Mouse (Mus musculus): ENCODE data around the gene Atg7. TPM values are rescaled to one million over a fixed set of nuclear protein-coding genes. Genes with fewer than 3 reads are reported as not detected.

Atg7 gene
- total and polyA plus RNA-seq, 2 experiments from 2014 or later, result 17.1 to 21.5 TPM

GRCm38 (mm10) chr6:114890411-114891115 lies 247.7 kb downstream of the Atg7 start:
- 39% methylated on average over 19 of the region's 19 CpGs for WGBS
- Histone ChIP-seq H3K4me2 (ENCODE audit: low read depth, low read length, poor library complexity, severe bottlenecking) (0 out of 2 replicates have a peak overlapping the region, but pooled peaks have one; percentile 20), H3K9me3 (ENCODE audit: low read length) (no peaks in the 10 kb centered on the region), H3K27me3 (ENCODE audit: insufficient read depth, low read length) (no peaks in the 10 kb centered on the region), H3K4me1 (ENCODE audit: insufficient read depth, low read length) (peaks cover 47% of the 10 kb centered on the region), H3K9ac (replicated peaks; ENCODE audit: low read length, poor library complexity, severe bottlenecking) (no peak overlapping the region), H3K27ac (ENCODE audit: low read depth, low read length) (peak overlapping the region; percentile 60), H3K36me3 (ENCODE audit: insufficient read depth, low read length) (no peaks in the 10 kb centered on the region), H3K4me3 (ENCODE audit: low read depth, low read length) (no peak overlapping the region)
- peak; percentile 93 for DNase-seq (ENCODE audit: low spot score)
- TF ChIP-seq CTCF (IDR thresholded peaks at IDR 0.05), result 0 out of 2 replicates have a peak, but pooled peaks have one; percentile 10
- ATAC-seq (ENCODE audit: low FRiP score), result peak; percentile 22; the same call in 1 of the 2 replicates

- DNase-seq (ENCODE audit: low spot score) (no peak), ATAC-seq (ENCODE audit: low FRiP score) (no peak)
- H3K27ac ChIP-seq (ENCODE audit: low read depth, low read length), result peak overlapping the region; percentile 60; the same call in 1 of the 2 replicates
- peaks cover 47% of the 10 kb centered on the region for H3K4me1 ChIP-seq (ENCODE audit: insufficient read depth, low read length)
- 85% methylated on average over 12 of the region's 12 CpGs for WGBS
- H3K4me3 ChIP-seq (ENCODE audit: low read depth, low read length), result no peak overlapping the region
- H3K36me3 ChIP-seq (ENCODE audit: insufficient read depth, low read length), result no peaks in the 10 kb centered on the region
- no peaks in the 10 kb centered on the region for H3K27me3 ChIP-seq (ENCODE audit: insufficient read depth, low read length)
- no peak overlapping the region for H3K4me2 ChIP-seq (ENCODE audit: low read depth, low read length, poor library complexity, severe bottlenecking)
- no peaks in the 10 kb centered on the region for H3K9me3 ChIP-seq (ENCODE audit: low read length)
- no peak overlapping the region for H3K9ac ChIP-seq (replicated peaks; ENCODE audit: low read length, poor library complexity, severe bottlenecking)
- no peak for TF ChIP-seq CTCF (IDR thresholded peaks at IDR 0.05)
Measured at GRCm38 (mm10) chr6:114891272-114891671, 248.4 kb downstream of the Atg7 start.

- Histone ChIP-seq H3K27ac (ENCODE audit: low read depth, low read length) (peak overlapping the region; percentile 60), H3K27me3 (ENCODE audit: insufficient read depth, low read length) (no peaks in the 10 kb centered on the region), H3K4me1 (ENCODE audit: insufficient read depth, low read length) (peaks cover 47% of the 10 kb centered on the region), H3K4me2 (ENCODE audit: low read depth, low read length, poor library complexity, severe bottlenecking) (peak overlapping the region; percentile 38; the same call in 1 of the 2 replicates), H3K9ac (replicated peaks; ENCODE audit: low read length, poor library complexity, severe bottlenecking) (no peak overlapping the region), H3K36me3 (ENCODE audit: insufficient read depth, low read length) (no peaks in the 10 kb centered on the region), H3K4me3 (ENCODE audit: low read depth, low read length) (no peak overlapping the region), H3K9me3 (ENCODE audit: low read length) (no peaks in the 10 kb centered on the region)
- no peak for DNase-seq (ENCODE audit: low spot score)
- ATAC-seq (ENCODE audit: low FRiP score), result no peak
- no peak for TF ChIP-seq CTCF (IDR thresholded peaks at IDR 0.05)
- 43% methylated on average over 12 of the region's 12 CpGs for WGBS
Measured at GRCm38 (mm10) chr6:114891771-114892170, 248.9 kb downstream of the Atg7 start.

- H3K36me3 ChIP-seq (ENCODE audit: insufficient read depth, low read length), result no peaks in the 10 kb centered on the region
- 6% methylated on average over 6 of the region's 6 CpGs for WGBS
- peak overlapping the region; percentile 60 for H3K27ac ChIP-seq (ENCODE audit: low read depth, low read length)
- no peaks in the 10 kb centered on the region for H3K9me3 ChIP-seq (ENCODE audit: low read length)
- ATAC-seq (ENCODE audit: low FRiP score) (peak; percentile 57), DNase-seq (ENCODE audit: low spot score) (peak; percentile 89)
- no peaks in the 10 kb centered on the region for H3K27me3 ChIP-seq (ENCODE audit: insufficient read depth, low read length)
- no peak for TF ChIP-seq CTCF (IDR thresholded peaks at IDR 0.05)
- peaks cover 44% of the 10 kb centered on the region for H3K4me1 ChIP-seq (ENCODE audit: insufficient read depth, low read length)
- H3K9ac ChIP-seq (replicated peaks; ENCODE audit: low read length, poor library complexity, severe bottlenecking), result no peak overlapping the region
- H3K4me2 ChIP-seq (ENCODE audit: low read depth, low read length, poor library complexity, severe bottlenecking), result peak overlapping the region; percentile 38
- no peak overlapping the region for H3K4me3 ChIP-seq (ENCODE audit: low read depth, low read length)
Measured at GRCm38 (mm10) chr6:114892363-114892762, 249.5 kb downstream of the Atg7 start.

- Histone ChIP-seq H3K4me3 (ENCODE audit: low read depth, low read length) (no peak overlapping the region), H3K9me3 (ENCODE audit: low read length) (no peaks in the 10 kb centered on the region), H3K9ac (replicated peaks; ENCODE audit: low read length, poor library complexity, severe bottlenecking) (0 out of 2 replicates have a peak overlapping the region, but pooled peaks have one; percentile 29), H3K36me3 (ENCODE audit: insufficient read depth, low read length) (no peaks in the 10 kb centered on the region), H3K4me2 (ENCODE audit: low read depth, low read length, poor library complexity, severe bottlenecking) (no peak overlapping the region), H3K27me3 (ENCODE audit: insufficient read depth, low read length) (no peaks in the 10 kb centered on the region), H3K4me1 (ENCODE audit: insufficient read depth, low read length) (peaks cover 43% of the 10 kb centered on the region), H3K27ac (ENCODE audit: low read depth, low read length) (0 out of 2 replicates have a peak overlapping the region, but pooled peaks have one; percentile 18)
- WGBS, result 60% methylated on average over 20 of the region's 20 CpGs
- DNase-seq (ENCODE audit: low spot score), result no peak
- peak; percentile 45 for TF ChIP-seq CTCF (IDR thresholded peaks at IDR 0.05)
- ATAC-seq (ENCODE audit: low FRiP score), result no peak
Measured at GRCm38 (mm10) chr6:114893427-114894209, 250.7 kb downstream of the Atg7 start.

Measured in midbrain, postnatal 0 days (tissue).